Mouse (Mus musculus): ENCODE data around the gene Rbfox2. TPM values are rescaled to one million over a fixed set of nuclear protein-coding genes. Genes with fewer than 3 reads are reported as not detected.

The Rbfox2 gene
- total and polyA plus RNA-seq, 3 experiments = 0.89 TPM; not detected in 2

DNA sequence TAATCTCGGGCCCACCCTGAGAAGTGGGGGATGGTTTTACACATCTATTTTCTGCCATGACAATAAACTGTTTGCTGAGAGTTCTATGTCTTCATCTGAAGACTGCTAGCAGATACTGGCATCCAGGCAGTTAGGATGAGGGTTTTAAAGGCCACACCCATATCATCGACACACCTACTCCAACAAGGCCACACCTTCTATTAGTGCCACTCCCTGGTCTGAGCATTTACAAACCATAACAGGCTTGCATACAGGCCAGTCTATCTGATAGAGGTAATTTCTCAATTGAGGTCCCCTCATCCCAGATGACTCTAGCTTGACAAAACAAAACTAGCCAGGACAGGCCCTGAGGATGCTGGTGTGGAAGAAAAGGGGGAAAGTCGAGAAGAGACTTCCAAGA lies 271.2 kb downstream of the Rbfox2 start:
- H3K9me3 ChIP-seq (replicated peaks; ENCODE audit: low read length) = no peaks in the 10 kb centered on the region
- dilution Hi-C loops (cut with MboI; ENCODE audit: extremely low pct_ligation_motif_present, extremely low pct_unique_long_range_greater_than_20kb, low sequenced_read_pairs) = no loop called here
- H3K36me3 ChIP-seq (replicated peaks in 1 of 2; ENCODE audit: control insufficient read depth in 1 of 2, insufficient read depth in 1 of 2, low read length in 1 of 2) = no peaks in the 10 kb centered on the region
- H3K79me2 ChIP-seq (replicated peaks; ENCODE audit: control insufficient read depth, extremely low read depth, insufficient read depth, poor library complexity, severe bottlenecking) = no peaks in the 10 kb centered on the region
- no peak overlapping the region for H3K4me2 ChIP-seq (ENCODE audit: insufficient read depth, low read depth, poor library complexity, severe bottlenecking)
- no peak overlapping the region for H3K9ac ChIP-seq (ENCODE audit: insufficient read depth, low read depth)
- in situ Hi-C loops (cut with MboI; ENCODE audit: low pct_ligation_motif_present, low pct_unique_long_range_greater_than_20kb, low sequenced_read_pairs) = no loop called here
- TF ChIP-seq CHD2 (IDR thresholded peaks at IDR 0.05; ENCODE audit: low read length) (no peak), USF2 (conservative IDR thresholded peaks at IDR 0.05; ENCODE audit: low read depth, low read length) (no peak), TCF12 (IDR thresholded peaks at IDR 0.05; ENCODE audit: low read depth, low read length) (no peak)
- peaks cover 86% of the 10 kb centered on the region for H3K27me3 ChIP-seq (replicated peaks)
- DNase-seq (ENCODE audit: extremely low read depth) = no peak
- H3K4me3 ChIP-seq (replicated peaks in 1 of 3; ENCODE audit: low read depth in 2 of 3, low read length in 2 of 3, poor library complexity in 1 of 3) = no peak overlapping the region
- H3K27ac ChIP-seq (ENCODE audit: insufficient read depth, low read depth) = no peak overlapping the region
- 0 out of 4 replicates have a peak, but pooled peaks cover 0 to 2% of the 10 kb centered on the region in 2 experiments for H3K4me1 ChIP-seq (ENCODE audit: control insufficient read depth in 1 of 2, insufficient read depth in 2 of 2)

DNA sequence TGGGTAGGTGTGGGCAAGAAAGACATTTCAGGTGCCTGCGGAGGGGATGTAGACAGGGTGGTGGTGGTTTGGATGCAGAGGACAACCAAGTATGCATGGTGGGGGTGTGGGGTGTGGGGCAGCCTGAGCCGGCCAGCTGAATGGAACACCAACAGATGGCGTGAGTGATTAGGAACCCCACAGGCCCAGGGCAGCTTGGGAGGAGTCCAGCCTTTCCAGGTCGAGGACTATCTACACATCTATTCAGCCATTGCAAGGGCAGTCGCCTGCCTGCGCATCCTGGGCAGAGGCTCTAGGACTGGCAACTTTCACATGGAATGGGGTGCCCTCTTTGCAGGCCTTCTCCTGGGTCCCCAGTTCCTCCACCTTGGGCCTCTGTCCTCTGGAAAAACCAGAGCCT lies 272.3 kb downstream of the Rbfox2 start:
- no peak for DNase-seq (ENCODE audit: extremely low read depth)
- in situ Hi-C loops (cut with MboI; ENCODE audit: low pct_ligation_motif_present, low pct_unique_long_range_greater_than_20kb, low sequenced_read_pairs) (no loop called here), dilution Hi-C loops (cut with MboI; ENCODE audit: extremely low pct_ligation_motif_present, extremely low pct_unique_long_range_greater_than_20kb, low sequenced_read_pairs) (no loop called here)
- Histone ChIP-seq H3K27ac (ENCODE audit: insufficient read depth, low read depth) (no peak overlapping the region), H3K4me3 (replicated peaks in 1 of 3; ENCODE audit: low read depth in 2 of 3, low read length in 2 of 3, poor library complexity in 1 of 3) (no peak overlapping the region), H3K36me3 (replicated peaks in 1 of 2; ENCODE audit: control insufficient read depth in 1 of 2, insufficient read depth in 1 of 2, low read length in 1 of 2) (no peaks in the 10 kb centered on the region), H3K27me3 (replicated peaks) (peaks cover 84% of the 10 kb centered on the region), H3K4me1 (ENCODE audit: control insufficient read depth in 1 of 2, insufficient read depth in 2 of 2) (0 out of 4 replicates have a peak, but pooled peaks cover 0 to 2% of the 10 kb centered on the region in 2 experiments), H3K9me3 (replicated peaks; ENCODE audit: low read length) (no peaks in the 10 kb centered on the region), H3K79me2 (replicated peaks; ENCODE audit: control insufficient read depth, extremely low read depth, insufficient read depth, poor library complexity, severe bottlenecking) (no peaks in the 10 kb centered on the region), H3K9ac (ENCODE audit: insufficient read depth, low read depth) (no peak overlapping the region), H3K4me2 (ENCODE audit: insufficient read depth, low read depth, poor library complexity, severe bottlenecking) (no peak overlapping the region)
- no peak for TF ChIP-seq E2F4 (IDR thresholded peaks at IDR 0.05; ENCODE audit: insufficient replicate concordance, low read depth, low read length)
- no peak for TF ChIP-seq POLR2AphosphoS2 (IDR thresholded peaks at IDR 0.05; ENCODE audit: low read depth, low read length)
- TF ChIP-seq GABPA (IDR thresholded peaks at IDR 0.05; ENCODE audit: insufficient replicate concordance, low read depth, low read length) = no peak
- TF ChIP-seq SMC3 (IDR thresholded peaks at IDR 0.05; ENCODE audit: low read depth, low read length) = no peak
- no peak for TF ChIP-seq MAFK (IDR thresholded peaks at IDR 0.05; ENCODE audit: insufficient replicate concordance, low read length)
- no peak for TF ChIP-seq RAD21 (IDR thresholded peaks at IDR 0.05; ENCODE audit: low read depth, low read length)
- TF ChIP-seq UBTF (IDR thresholded peaks at IDR 0.05; ENCODE audit: low read depth, low read length) = no peak
- no peak for TF ChIP-seq CHD2 (IDR thresholded peaks at IDR 0.05; ENCODE audit: low read length)
- no peak for TF ChIP-seq CTCF (conservative IDR thresholded peaks at IDR 0.05 in 1 of 2, IDR thresholded peaks at IDR 0.05 in 1 of 2; ENCODE audit: low read depth in 2 of 2, low read length in 2 of 2)
- TF ChIP-seq ETS1 (conservative IDR thresholded peaks at IDR 0.05; ENCODE audit: low read depth, low read length) = no peak
- TF ChIP-seq NRF1 (IDR thresholded peaks at IDR 0.05; ENCODE audit: low read depth, low read length) = no peak
- no peak for TF ChIP-seq KAT2A (IDR thresholded peaks at IDR 0.05; ENCODE audit: insufficient replicate concordance, low read length)
- no peak for TF ChIP-seq USF1 (IDR thresholded peaks at IDR 0.05; ENCODE audit: low read depth, low read length)
- no peak for TF ChIP-seq ZNF384 (IDR thresholded peaks at IDR 0.05; ENCODE audit: low read depth, low read length)
- TF ChIP-seq MAZ (IDR thresholded peaks at IDR 0.05; ENCODE audit: low read depth, low read length) = no peak
- TF ChIP-seq ELF1 (IDR thresholded peaks at IDR 0.05; ENCODE audit: low read depth, low read length) = no peak
- TF ChIP-seq TCF12 (IDR thresholded peaks at IDR 0.05; ENCODE audit: low read depth, low read length) = no peak
- no peak for TF ChIP-seq USF2 (conservative IDR thresholded peaks at IDR 0.05; ENCODE audit: low read depth, low read length)
- no peak for TF ChIP-seq NELFE (IDR thresholded peaks at IDR 0.05; ENCODE audit: low read depth, low read length)
